Mouse (Mus musculus): ENCODE measurements around the gene Msantd2.

Msantd2 gene

DNA sequence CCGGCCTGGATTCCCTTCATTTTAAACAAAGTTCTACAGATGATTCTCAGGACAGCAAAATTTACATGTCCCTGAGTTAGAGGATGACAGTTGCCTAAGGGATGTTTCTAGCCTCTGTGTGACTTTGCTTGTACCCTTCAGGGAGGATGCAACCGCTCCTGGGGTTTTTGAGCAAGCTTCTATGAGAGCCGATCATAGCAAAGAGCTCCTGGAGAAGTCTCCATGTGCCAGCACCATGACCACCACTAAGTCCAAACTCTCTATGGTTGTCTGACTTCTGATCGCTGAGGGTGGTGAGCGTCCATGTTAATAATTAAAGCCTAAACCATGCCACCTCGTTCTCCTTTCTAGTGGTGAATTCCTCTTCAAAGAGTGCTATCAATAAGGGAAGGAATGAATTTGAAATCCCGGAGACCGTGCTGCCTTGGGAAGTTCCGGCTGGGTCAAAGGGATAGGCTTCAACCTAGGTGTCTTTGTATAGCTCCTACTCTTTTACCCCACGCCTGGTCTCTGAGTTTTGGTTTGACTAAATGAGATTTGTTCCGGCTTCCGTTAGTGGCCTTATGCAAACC is 54.8 kb downstream of the Msantd2 start:
- no peak for DNase-seq

DNA sequence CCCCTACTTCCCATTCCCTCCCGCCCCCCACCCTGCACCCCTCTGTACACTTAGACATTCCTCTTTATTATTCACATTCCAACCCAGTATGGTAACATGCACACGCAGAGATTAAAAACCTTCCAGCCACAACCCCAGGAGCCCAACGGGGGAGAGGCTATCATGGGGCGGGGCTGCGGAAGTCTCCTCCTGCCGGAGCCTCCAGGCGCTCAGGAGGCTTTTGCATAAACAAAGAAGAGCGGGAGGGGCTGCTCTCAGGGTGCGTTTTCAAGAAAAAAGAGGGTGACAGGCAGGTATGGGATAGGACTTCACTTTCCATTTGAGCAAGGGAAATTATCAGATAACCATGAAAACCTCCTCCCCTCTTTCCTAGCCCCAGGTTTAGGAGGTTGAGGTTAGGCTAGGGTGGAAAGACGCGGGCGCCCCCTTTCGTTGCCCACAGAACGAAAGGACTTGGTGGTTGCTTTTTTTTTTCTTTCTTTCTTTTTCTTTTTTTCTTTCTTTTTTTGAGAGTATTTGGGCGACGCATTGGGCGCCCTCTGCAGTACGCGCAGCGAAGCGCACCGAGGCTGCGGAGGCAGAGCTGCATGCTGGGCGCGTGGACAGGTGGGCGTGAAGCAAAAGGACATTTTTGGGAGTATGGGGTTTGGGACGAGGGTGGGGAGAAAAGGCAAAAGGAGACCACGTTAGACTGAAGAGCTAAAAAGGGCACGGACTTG is 55.5 kb downstream of the Msantd2 start:
- peak; percentile 82 for DNase-seq

DNA sequence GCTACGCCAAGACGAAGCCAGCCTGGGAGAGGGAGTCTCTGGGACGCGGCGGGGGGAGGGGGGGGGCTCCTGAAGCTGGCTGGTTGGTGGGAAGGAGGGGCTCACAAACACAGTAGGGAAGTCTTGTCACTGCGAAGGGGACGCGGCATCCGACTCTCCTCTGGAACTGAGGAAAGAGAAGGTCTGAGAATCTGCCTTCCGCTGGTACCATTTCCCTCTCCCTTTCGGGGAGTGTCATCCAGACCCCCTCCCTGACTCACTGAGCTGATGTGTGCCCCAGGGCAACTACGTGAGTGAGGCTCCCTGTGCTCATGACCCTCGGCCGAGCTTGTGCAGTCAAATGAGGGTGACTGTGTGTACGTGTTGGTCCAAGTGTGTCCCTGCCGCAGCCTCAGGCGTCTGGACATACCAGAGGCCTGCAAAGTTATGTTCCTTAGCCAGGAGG is 56.1 kb downstream of the Msantd2 start:
- no peak for DNase-seq

DNA sequence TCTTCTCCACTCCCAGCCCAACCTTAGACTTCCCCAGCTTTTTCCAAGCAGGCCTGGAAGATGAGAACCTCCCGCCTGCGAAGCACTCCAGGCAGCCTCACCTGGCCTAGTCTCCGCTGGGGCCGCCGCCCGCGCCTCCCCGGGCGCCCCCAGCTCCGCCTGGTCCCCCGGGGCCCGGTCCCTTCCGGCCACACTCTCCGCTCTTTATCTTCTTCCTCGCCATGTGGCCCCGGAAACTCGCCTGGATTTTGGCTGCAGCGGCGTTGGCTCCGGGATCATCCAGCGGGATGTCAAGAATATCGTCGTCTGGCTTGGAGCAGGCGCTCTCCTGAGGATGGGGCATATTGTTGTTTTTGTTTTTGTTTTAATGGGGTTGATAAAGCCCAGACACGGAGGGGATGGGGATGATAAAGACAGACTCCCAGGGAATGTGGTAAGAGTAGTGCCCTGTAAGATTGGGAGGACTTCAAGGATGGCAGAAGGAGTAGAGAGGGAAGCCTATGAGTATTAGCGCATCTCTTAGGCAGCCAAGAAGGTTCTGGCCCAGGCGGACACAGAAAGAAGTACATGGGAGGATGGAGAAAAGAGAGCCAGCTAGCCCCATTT is 56.8 kb downstream of the Msantd2 start:
- no peak for DNase-seq

GRCm38 (mm10) chr9:37546889-37547288 is 57.8 kb downstream of the Msantd2 start:
- DNase-seq: peak; percentile 64

- no peak for DNase-seq
These were observed 61.3 kb downstream of the Msantd2 start for GRCm38 (mm10) chr9:37550435-37550834.

DNA sequence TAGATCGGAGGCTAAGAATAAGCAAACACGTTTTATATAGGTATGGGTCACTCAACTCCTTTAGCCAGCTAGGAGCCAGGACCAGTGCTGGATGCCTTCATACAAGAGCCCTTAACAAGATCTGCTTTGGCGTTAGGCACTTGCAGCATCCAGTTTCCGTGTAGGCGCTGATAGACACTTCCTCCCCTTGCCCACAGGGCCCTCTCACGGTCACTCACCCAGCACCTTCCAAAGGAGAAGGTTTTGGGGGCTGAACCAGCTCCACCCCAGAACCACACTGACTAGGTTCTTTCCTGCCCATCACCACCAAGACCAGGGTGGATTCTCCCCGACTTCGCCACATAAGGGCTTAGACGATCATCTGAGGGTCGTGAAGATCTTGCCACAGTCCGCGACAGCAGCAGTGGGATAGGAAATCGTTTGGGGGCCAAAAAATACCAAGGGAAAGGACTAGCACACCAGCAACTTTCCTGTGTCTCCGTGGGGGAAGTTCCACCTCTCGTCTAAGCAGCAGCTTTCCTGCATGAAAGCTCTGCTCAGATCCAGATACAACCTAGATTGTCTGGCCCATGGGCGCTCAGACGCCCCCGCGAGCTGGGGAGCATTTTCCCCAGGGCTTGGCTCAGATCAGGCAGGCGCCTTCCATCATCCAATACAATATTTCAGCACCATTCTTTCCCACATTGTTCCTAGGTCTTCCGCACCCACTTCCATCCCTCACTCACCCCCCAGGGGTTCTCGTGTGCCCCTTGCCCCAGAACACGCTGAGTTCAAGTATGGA is 62.8 kb downstream of the Msantd2 start:
- no peak for DNase-seq

DNA sequence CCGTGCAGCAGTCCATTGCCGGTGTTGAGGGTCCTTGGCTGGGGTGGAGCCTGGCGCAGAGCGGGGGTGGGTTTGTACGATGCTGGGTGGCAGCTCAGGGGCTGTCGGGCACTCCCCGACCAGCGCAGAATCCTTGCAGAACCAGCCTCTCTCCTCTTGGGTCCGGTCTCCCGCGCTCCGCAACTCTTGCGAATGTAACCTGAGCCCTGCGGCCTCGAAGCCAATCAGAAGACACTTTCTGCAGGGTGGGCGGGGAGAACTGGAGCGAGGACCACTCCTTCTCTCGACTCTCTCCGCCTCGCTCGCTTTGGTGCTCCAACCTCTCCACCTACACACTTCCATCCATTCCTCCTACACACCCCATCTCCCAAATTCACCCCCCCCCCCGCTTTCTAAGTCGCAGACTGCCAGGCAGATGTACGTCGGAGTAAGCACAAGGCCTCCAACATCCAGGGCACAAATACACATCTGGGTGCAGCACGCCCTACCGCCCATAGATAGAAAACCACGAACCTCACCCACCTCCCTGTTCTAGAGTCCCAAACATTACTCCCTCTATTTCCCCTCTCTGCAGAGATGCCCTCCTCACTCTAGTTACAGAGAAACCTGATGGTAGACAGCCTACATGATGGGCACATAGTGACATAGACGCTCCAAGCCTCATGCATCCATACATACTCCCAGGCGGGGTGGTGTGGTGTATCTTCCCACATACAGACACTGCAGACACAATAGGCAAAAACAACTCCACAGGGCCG is 63.6 kb downstream of the Msantd2 start, which contains the start of gene Nrgn:
Gene Nrgn (minus strand): TSS at position 369 of the 758 bp plus-strand sequence.
- DNase-seq: peak; percentile 90

GRCm38 (mm10) chr9:37554279-37554678 is 65.2 kb downstream of the Msantd2 start:
- DNase-seq: no peak

DNA sequence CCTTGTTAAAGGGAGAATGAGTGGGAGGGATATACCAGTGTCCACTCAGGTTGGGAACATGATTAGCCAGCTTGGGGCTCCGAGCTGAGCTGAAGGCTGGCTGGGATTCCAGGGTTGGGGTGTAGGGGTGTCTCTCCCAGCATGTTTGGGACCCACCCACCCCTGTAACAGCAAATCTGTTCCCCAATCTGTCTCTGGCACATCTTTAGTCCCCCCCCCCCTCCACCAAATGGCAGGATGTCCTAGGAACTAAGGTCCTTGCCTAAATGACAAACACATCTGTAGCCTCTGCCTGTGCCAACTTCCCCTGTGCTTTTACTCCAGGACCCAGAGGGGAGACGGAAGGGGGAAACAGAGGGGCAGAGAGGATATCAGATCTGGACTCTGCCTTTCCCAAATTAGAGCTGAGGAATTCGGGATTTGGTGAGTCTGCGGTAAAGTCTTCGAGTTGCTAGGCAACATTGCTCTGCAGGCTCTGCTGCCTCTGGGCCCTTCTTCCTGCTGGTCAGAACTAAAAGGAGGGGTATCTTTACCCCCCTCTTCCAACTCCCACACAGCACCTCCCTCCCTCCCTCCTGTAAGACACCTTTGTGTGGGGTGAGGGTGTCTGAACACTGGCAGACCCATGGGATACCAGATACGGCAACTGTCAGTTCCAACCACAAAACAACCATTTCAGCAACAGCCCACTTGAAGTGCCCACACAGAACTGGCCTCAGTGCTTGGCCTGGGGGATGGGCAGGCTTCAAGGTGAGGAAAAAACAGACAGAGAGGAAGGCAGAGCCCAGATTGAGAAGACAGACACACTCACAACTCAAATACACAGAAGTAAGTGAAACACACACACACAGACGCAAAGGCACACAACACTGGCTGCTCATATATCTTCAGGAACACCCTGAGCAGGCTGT is 66.0 kb downstream of the Msantd2 start, which contains the start of gene Siae:
Gene Siae (plus strand): TSS at position 861 of the 911 bp plus-strand sequence.
- DNase-seq: no peak

DNA sequence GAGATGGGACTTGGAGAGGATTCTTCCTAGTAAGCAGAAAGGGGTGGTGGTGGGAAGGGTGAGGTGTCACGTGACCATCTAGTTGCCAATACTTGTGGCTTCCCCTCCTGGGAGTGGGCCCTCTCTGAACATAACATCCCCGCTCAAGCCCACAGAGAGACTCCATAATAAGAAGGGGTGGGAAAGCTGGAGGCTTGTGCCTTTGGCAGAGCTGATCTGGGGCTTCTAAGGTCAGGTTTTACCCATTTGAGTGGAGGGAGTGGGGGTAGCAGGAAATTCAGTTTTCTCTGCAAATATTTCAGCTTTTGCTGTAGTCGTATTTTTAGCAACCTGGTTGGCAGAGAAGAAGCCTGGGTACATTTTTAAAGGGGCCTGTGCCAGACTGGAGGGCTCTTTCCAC is 67.2 kb downstream of the Msantd2 start:
- no peak for DNase-seq

DNA sequence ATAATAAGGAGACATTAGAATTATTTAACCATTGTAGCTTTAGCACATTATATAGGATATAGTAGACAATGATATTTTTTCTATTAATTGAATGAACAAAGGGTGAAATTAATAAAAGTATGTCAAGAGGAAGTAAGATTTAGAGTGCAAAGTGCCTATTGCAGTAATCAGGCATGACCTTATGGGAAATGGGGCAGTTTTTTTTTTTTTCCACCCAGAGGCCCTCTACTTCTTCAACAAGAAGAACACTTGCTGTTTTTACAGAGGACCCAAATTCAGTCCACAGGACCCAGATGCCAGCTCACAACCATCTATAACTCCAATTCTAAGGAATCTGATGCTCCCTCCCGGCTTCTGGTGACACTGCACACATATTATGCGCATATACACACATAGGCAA is 71.5 kb downstream of the Msantd2 start:
- DNase-seq: no peak

GRCm38 (mm10) chr9:37563805-37564204 is 74.7 kb downstream of the Msantd2 start:
- no peak for DNase-seq

DNA sequence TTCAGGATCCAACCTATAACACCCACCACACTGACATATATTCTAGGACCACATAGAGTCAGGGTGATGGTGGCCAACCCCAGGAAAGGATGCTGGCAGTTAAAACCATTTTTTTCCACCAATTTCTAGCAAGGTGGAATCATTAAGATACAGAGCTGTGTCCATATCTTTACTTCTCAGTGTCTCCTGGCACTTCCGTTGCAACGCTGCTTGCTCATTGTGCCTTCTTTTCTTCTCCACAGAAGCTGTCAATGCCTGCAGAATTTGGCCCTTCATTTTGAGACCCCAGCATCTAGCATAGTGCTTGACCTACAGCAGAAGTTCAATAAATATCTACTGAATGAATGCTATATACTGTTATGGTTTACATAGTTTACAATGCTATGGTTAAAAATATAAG is 77.9 kb downstream of the Msantd2 start:
- DNase-seq: no peak

GRCm38 (mm10) chr9:37567454-37567853 is 78.3 kb downstream of the Msantd2 start:
- DNase-seq: no peak

DNA sequence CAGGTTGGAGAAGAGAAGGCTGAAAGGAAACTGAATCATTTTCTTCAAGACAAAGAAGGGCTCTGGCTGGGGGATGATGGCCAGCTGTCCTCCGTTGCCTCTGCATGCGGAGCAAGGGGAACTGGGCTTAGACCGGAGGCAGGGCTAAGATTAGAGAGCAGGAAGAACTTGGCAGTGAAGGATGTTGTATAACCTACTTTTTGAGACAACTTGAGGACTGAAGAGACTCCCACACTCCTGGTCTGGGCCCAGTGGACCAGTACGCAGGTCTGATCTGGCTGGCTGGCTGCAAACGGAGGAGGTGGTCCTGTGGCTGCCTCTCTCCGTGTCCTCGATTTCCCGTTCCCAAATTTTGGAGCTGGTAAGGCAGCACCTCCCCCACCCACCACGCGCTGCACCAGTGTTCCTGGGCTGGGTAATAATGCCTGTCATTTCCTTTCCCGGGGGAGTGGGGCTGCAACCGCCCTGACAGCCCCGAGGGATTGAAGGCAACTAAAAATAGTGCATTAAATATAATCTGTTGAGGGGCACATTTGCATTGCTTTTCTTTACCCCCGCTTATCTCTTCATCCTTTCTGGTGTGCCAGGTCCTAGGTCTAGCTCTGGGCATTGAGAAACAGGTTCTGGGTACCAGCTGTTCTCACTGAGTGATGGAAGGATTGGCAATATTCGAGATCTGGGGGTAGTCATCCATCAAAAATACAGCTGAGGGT is 78.9 kb downstream of the Msantd2 start:
- peak; percentile 31 for DNase-seq

DNA sequence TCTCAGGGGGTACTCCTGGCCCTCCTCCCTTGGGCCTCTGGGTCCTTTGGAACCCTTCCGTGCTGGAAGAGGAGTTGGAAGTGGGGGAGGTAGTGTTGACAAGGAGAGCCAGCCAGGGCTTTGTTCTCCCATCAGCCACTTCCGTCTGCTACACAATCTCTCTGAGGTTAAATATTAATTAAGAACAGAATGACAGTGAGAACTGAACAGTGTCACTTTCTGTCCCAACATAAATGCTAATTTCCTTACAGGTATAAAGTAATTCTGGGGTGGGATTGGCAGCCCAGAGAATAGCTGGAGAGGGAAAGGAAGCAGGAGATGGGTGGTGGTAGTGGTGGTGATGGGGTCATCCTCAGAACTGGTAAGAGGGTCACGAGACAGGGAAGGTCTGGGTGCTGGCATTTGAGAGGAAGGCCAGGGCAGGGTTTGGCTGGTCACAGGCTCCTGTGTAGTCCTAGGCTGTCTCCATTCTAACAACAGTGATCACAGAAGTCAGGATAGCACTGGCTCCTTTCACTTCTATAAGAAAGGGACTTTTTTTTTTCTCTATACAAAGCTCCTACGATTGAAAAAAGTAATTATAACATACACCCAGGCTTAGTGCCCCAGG is 79.6 kb downstream of the Msantd2 start:
- DNase-seq: no peak

DNA sequence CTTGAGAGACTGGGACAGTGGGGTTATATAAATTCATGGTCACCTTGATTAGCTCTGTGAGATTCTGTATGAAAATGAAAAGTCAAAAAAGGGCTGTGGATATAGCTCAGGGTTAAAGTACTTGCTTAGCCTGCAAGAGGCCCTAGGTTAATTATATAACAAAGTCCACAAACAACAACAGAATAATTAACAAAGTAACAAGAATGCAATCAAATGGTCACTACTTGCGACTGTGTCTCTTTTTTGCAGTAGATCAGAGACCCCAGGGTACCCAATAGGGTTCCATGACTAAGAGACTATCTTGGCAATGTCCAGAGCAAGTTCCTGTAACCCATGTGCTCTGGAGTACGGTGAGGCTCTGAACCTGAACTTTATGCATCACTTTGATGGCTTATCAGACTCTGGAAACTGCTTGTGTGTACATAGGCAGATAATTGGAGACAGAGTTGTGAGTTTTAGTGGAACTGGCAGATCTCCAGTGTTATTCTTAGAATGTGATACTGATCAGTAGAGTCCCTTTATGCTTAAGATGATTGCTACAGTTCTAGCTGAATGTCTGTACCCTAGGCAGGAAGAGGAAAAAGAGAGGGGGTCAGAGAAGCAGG is 80.2 kb downstream of the Msantd2 start:
- DNase-seq: no peak

- DNase-seq: no peak
These were observed 83.2 kb downstream of the Msantd2 start for GRCm38 (mm10) chr9:37572204-37572876.
